In the genomic region with DNA sequence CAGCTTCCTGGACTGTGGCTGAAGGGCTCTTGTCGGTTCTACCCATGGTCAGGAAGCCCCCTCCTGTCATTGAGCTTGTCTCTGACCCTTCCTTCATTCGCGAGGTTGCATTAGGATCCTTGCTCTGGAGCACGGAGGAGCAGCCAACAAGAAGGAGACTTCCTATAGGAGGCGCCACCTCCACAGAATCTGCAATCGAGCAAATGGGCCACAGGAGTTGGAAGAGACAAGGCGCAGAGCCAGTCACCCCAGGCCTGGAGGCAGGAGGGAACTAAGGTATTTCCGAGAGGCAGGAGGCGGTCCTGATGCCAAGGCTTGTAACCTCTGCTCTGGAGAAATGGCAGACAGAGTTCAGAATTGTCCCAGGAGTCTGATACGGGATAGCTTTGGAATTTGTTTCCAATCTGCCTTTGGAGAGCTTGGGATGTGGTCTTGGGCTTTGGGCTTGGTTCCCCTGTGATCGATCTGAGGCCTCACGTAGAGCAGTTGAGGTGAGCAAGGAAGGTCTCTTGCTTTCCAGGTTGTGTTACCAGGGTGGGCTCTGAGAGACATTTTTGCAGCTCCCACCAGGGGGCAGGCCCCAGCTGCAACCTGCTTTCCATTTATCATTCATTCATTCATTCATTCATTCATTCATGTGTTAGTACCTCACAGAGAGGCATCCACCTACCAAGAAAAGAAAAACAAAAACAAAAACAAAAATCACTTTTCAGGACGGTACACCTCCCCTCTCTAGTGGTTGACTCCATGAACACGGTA, we compare ENCODE assay signal across 8 mouse cellular contexts. TPM values are rescaled to one million over a fixed set of nuclear protein-coding genes. Genes with fewer than 3 reads are reported as not detected.
DNase-seq lines count a peak whose midpoint lies in the region; ATAC-seq and TF ChIP-seq lines count a peak whose summit lies in the region.

No protein-coding gene starts in this region.

- no peak for ATAC-seq in monocyte, adult 5-6 weeks (replicated peaks; ENCODE audit: insufficient number of reproducible peaks, low FRiP score, low TSS enrichment, poor library complexity, severe bottlenecking)

- peaks cover 5% of the 10 kb centered on the region; the same call in 1 of the 2 replicates for H3K4me1 ChIP-seq in lung, adult 2 months (ENCODE audit: control insufficient read depth, insufficient read depth, low read length)
- peaks cover 28% of the 10 kb centered on the region for H3K4me1 ChIP-seq in testis, adult 2 months (ENCODE audit: control insufficient read depth, insufficient read depth, low read length)

- peak; percentile 51 for DNase-seq in cerebellum, adult 8-10 months
- DNase-seq in cerebellum, adult 11 months: no peak
- no peak for DNase-seq in lung, adult 2 months
- DNase-seq in lung, adult 18-20 months: no peak
- peak; percentile 69 to 81 for DNase-seq in cerebellum, postnatal 14 days
- no peak for DNase-seq in urinary bladder, postnatal 4 days (ENCODE audit: low spot score in 2 of 2)

- H3K36me3 ChIP-seq in testis, adult 2 months (ENCODE audit: control insufficient read depth, insufficient read depth, low read length): no peaks in the 10 kb centered on the region

- WGBS in lung, adult 2 months: 52% methylated on average over 14 of the region's 14 CpGs

- no peak overlapping the region for H3K27ac ChIP-seq in testis, adult 2 months (ENCODE audit: control insufficient read depth, insufficient read depth, low read depth, low read length)

- peak; percentile 12; the same call in 1 of the 2 replicates for TF ChIP-seq CTCF in lung, adult 2 months (IDR thresholded peaks at IDR 0.05; ENCODE audit: insufficient read depth, low read length)
- peak; percentile 16; the same call in 1 of the 2 replicates for TF ChIP-seq CTCF in testis, adult 2 months (IDR thresholded peaks at IDR 0.05; ENCODE audit: control insufficient read depth, insufficient read depth, insufficient replicate concordance, low read depth, low read length)

- H3K4me3 ChIP-seq in lung, adult 2 months (replicated peaks; ENCODE audit: extremely low read depth, low read depth, low read length): no peak overlapping the region
- H3K4me3 ChIP-seq in testis, adult 2 months (ENCODE audit: control insufficient read depth, low read depth, low read length): no peak overlapping the region

- TF ChIP-seq POLR2A in lung, adult 2 months (IDR thresholded peaks at IDR 0.05; ENCODE audit: borderline replicate concordance, extremely low read depth, low read depth, low read length): no peak
- TF ChIP-seq POLR2A in testis, adult 2 months (IDR thresholded peaks at IDR 0.05; ENCODE audit: control insufficient read depth, low read depth, low read length): no peak

- H3K27me3 ChIP-seq in testis, adult 2 months (ENCODE audit: control insufficient read depth, insufficient read depth, low read length): no peaks in the 10 kb centered on the region

RNA-seq across cellular contexts. Expression of a gene that starts 1.5 kb away (rescaled TPM):
- polyA plus RNA-seq in lung, adult 2 months (2012; rRNA removed): 6.9 and 7.3 TPM in 2 replicates
- polyA plus RNA-seq in testis, adult 2 months (2012; rRNA removed): 12.1 and 13.6 TPM in 2 replicates
- 18.7 to 29.0 TPM (median 19.5 TPM) in 3 replicates for total RNA-seq in monocyte, adult 5-6 weeks (2017)

RNA-seq across cellular contexts. Expression of a gene that starts 59.1 kb away (rescaled TPM):
- 7.7 and 14.0 TPM in 2 replicates for polyA plus RNA-seq in lung, adult 2 months (2012; rRNA removed)
- 0.71 and 0.94 TPM in 2 replicates for polyA plus RNA-seq in testis, adult 2 months (2012; rRNA removed)
- 136 to 257 TPM (median 204 TPM) in 3 replicates for total RNA-seq in monocyte, adult 5-6 weeks (2017)

RNA-seq across cellular contexts. Expression of a gene that starts 59.1 kb away (rescaled TPM):
- polyA plus RNA-seq in lung, adult 2 months (2012; rRNA removed): 1.1 and 1.2 TPM in 2 replicates
- polyA plus RNA-seq in testis, adult 2 months (2012; rRNA removed): not detected in 2 replicates
- 5.3 to 20.4 TPM (median 14.3 TPM) in 3 replicates for total RNA-seq in monocyte, adult 5-6 weeks (2017)

Comparison
In these comparisons a context has a peak if more than half of its experiments do, and no peak if none do; other contexts are left out.
1. DNase-seq: peak in cerebellum, adult 8-10 months (single experiment) and cerebellum, postnatal 14 days (2 of 2); none in cerebellum, adult 11 months (single experiment), lung, adult 2 months (single experiment), lung, adult 18-20 months (0 of 2) and urinary bladder, postnatal 4 days (0 of 2).